Mouse (Mus musculus): ENCODE measurements around the gene Pik3cd. TPM values are rescaled to one million over a fixed set of nuclear protein-coding genes. Genes with fewer than 3 reads are reported as not detected.
A peak's percentile ranks its signal among the peaks of the same experiment; 100 is the strongest.

Gene Pik3cd
- total RNA-seq, 2 experiments from 2014 or later, result 28.1 to 37.1 TPM

DNA sequence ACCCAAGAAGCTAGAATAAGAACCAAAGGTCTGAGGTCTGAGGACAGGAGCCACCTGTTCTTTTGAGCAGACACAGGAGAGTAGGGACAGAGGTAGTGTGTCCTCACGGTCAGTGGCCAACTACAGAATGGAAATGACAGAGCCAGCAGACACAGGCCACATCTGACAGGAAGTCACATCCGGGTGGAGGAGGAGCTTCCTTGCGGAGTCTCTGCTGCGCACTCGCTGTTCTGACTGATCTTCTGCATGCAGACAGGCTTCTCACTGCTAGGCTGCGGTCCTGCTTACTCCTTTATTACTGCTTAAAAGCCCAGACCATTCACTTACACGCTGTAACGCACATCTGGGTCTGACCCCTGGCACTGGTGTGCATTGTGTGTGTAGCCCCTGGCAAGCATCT, 26.4 kb upstream of the Pik3cd start:
- DNase-seq (ENCODE audit: extremely low spot score in 1 of 2, low spot score in 2 of 2), result peak in 1 of 2 experiments; percentile 71

DNA sequence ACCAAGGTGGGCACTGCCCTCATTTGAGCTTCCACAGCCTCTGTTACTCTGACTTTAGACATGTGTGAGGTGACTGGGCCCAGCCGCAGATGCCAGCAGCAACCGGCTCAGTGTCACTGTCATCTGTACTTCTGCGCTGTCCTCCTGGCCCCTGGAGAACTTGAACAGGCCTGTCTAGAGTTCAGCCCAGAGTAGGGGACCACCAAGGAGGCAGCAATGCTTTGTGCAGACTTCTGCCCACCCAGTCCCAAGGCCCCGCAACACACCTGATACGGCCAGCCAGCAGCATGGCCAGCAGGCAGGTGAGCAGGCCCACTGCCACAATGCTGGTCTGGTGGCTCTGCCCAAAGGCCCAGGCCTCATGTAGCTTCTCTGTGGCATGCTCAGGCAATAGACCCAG, 25.3 kb upstream of the Pik3cd start:
- intact Hi-C loops (cut with DNase I), result no loop called here

More for the DNA sequence above, 26.4 kb upstream of the Pik3cd start:
- intact Hi-C loops (cut with DNase I), result no loop called here

DNA sequence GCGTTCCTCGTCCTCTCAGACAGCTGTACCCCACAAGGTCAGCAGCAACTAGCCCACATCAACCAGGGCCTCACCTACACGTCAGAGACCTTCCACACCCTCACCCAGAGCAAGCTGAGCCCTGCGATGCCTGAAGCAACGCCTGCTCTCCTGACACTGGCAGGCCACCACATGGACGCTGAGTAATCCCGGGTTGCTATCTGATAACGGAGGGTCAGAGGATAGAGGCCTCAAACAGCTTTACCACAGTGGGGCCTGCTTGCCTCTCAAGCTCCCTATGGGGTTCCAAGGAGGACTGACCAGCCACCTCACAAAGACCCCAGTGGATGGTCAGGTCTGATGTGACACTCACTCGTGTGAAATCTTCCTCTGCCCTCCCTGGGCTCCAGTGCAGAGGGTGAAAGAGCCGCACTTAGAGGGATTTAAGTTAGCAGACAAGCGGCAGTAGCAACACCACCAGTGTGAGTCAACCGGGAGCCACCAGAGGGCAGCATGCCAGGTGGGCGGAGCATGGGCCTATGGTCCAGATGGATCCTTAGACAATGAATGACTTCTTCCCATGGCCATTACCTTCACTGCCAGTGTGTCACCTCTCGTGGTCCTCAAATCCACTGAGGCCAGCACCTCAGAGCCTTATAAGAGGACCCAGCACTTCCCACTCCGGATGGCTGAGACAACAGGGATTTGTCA, 23.4 kb upstream of the Pik3cd start:
- intact Hi-C loops (cut with DNase I), result no loop called here
- peak in 1 of 2 experiments; percentile 91 for DNase-seq (ENCODE audit: extremely low spot score in 1 of 2, low spot score in 2 of 2)

More for the DNA sequence above, 25.3 kb upstream of the Pik3cd start:
- DNase-seq (ENCODE audit: extremely low spot score in 1 of 2, low spot score in 2 of 2), result no peak

DNA sequence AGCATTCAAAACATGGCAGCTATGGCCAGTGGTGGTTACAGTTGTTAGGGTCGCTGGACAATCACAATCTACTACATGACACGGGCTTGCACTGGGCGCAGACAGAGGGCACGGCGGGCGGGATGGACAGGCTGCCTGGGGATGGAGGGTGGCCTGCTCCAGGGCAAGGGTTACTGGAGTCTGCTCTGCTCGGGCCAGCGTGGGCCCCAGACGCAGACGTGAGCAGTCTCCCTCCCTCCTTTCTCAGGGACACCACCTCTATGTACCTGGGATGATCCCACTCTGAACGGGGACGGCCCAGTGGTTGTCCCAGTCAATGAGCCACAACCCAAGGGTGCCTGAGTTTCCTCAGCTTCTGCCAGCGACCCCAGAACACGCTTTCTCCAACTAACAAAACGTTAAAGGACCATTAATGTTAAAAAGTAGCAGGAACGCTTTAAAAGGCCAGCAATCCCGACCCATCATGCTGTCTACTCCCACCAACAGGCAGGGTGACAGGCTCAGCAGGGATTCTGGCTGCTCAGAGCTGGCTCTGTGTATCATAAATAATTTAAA, 22.6 kb upstream of the Pik3cd start:
- DNase-seq (ENCODE audit: extremely low spot score in 1 of 2, low spot score in 2 of 2), result no peak
- intact Hi-C loops (cut with DNase I), result no loop called here

DNA sequence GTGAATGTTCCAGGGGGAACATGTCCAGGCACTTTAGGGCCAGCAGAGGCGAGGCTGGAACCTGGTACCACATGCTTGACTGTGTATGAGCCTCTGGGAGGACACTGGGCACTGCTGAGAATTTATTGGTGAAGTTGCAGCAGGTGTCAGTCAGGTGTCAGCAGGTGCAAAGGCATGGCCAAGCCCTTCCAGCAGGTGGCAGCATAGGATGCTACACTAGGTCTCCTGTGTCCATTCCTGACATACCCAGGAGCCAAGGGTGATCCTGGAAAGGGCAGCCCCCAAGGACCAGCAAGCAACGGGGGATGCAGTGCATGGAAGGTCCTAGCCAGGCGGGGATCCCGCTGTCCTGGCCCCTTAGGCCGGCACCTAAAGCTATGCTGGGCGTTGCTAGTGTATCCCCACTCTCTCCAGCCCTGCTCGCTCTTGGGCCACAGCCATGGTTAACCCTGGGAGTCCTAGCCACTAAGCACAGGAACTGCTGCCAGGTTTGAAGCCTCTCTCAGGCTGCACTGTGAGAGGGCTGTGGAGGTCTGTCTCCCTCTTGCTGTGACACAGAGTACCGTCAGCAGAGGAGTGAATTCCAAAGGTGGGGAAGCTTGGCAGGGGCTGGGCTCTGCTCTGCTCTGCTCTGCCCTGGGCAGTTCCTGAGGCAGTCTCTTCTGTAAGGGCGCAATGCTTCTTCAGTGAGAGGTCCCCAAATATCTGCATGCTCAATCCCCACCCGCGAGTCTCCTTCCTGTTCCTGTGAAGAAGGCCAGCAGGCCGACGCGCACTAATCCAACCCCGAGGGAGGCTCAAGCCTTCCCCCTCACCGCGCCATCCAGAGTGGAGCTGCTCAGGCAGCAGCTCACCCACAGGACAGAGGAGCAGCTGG, 21.7 kb upstream of the Pik3cd start:
- DNase-seq (ENCODE audit: extremely low spot score in 1 of 2, low spot score in 2 of 2), result peak in 1 of 2 experiments; percentile 64
- intact Hi-C loops (cut with DNase I), result no loop called here

DNA sequence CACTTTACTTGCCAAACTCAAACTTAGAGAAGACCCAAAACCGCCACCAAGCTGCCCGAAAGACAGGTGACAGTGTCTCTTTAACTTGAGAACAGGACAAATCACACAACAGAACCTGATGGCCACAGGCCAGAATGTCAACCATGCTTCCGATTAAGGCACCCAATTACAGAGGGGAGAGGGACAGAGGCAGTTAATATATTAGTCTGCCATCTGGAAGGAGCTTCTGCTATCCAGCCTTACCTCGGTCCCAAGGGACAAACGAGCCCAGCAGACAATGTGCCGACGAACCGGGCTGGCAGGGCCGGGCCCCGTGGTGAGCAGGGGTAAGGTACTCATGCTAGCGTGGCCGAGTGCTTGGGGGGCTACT, 20.6 kb upstream of the Pik3cd start:
- DNase-seq (ENCODE audit: extremely low spot score in 1 of 2, low spot score in 2 of 2), result no peak
- intact Hi-C loops (cut with DNase I), result no loop called here

DNA sequence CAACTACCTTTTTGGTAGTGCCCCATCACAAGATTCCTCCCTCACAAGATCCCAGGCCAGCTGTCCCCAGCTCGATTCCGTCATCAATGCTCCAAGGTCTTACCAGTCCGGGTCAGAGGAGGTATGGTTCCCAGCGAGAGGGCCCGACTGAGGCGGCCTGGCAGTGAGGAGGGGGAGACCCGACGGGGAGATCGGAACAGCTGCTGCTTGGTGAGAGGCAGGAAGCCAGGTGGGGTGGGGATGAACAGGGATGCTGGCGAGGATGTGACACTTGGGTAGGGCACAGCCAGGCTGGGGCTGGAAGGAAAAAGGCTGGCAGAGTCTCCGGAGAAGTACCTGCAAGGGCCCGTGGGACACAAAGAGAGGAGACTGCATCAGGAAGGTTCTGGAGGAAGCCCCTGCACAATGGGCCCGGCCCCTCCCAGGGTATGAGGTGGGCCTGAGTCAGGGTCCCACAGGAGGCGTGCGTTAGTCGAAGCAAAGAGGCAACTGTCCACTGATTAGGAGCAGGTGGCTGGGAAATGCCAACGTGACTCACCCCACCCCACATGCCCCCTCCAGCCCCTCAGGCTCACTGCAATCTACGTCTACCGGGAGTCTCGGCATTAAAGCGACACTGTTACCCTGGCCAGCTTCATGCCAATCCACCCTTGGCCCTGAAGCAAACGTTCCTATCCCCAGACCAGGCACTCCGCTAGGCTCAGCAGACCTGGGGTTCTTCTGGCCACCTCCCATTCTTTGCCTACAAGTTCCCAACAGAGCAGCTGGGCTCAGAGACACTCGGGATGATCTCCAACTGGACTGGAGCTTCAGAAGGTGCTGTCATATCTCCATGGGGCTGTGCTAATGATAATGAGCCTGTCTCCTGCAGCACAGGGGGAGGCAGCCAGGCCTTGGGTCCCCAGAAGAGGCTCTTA, 20.0 kb upstream of the Pik3cd start:
- intact Hi-C loops (cut with DNase I), result no loop called here
- no peak for DNase-seq (ENCODE audit: extremely low spot score in 1 of 2, low spot score in 2 of 2)

DNA sequence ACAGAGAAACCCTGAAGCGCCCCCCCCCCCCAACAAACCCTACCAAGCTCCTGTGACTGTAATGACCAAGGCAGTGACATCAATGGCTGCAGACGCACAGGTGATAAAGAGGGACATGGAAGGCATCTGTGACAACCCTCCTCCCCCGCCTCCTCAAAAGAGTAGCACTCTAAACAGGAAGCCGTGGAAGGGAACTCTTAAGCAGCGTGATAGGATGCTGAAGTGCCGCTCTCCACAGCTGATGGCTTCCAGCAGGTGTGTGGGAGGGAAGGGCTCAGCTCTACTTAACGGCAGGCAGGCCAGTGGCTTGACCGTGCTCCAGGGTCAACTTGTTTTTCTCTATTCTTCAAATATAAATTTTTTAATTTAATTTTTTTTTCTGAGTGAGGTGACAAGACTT, 18.8 kb upstream of the Pik3cd start:
- intact Hi-C loops (cut with DNase I), result no loop called here

DNA sequence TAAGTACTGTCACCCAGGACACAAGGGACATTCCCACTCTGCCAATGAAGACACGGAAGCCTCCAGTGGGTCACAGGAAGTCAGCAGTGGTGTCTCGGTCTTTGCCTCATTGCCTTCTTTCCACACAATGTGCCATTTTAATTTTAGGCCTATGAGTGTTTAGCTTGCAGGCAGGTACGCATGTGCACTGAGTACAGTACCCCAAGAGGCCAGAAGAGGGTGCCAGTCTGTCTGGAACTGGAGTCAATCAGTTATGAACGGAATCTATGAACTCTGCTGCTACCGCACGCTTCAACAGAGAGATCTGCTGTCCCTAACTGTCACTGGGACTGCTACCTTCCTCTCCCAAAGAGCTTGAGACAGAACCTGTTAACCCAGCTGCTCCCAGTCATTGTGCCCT, 17.3 kb upstream of the Pik3cd start:
- intact Hi-C loops (cut with DNase I), result no loop called here
- peak in 1 of 2 experiments; percentile 63 for DNase-seq (ENCODE audit: extremely low spot score in 1 of 2, low spot score in 2 of 2)

More for the DNA sequence above, 18.8 kb upstream of the Pik3cd start:
- no peak for DNase-seq (ENCODE audit: extremely low spot score in 1 of 2, low spot score in 2 of 2)

DNA sequence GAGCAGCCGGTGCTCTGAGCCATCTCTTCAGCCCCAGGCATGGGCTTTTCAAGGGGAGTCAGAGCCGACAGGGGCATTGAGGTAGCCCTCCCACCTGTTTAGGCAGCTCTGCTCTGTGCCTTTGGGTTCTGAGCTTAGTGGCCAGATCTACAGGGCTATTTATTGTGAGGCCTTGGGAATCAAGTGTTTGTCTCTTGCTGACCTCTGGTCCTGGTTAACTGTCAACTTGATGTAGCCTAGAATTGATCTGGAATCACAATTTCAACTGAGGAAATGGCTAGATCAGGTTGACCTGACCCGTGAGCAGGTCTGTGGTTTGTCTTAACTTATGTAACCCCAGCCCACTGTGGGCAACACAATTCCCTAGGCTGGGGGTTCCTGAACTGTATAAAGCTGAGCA, 12.2 kb upstream of the Pik3cd start:
- intact Hi-C loops (cut with DNase I), result loop anchor here (5.0 kb wide), 1 partner anchor 62 kb away; no protein-coding TSS in a partner anchor
- DNase-seq (ENCODE audit: extremely low spot score in 1 of 2, low spot score in 2 of 2), result no peak

DNA sequence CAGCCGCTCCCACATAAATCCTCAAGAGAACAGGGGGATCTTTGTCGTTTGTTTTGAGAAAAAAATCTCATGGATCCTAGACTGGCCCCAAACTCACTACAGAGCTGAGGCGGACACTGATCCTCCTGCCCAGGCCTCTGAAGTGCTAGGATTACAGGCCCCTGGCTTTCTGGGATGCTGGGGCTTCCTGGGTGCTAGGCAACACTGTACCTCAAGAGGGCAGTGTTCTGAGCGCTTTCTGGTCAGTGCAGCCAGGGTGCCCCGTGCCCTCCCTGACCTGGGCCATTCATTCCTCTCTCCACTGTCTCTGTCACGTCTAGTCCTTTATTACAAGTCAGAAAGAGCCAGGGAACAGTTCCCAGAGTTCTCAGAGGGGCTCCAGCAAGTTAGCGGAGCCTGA, 9.6 kb upstream of the Pik3cd start:
- DNase-seq (ENCODE audit: extremely low spot score in 1 of 2, low spot score in 2 of 2), result no peak
- intact Hi-C loops (cut with DNase I), result loop anchor here (5.0 kb wide), 1 partner anchor 60 kb away; no protein-coding TSS in a partner anchor

DNA sequence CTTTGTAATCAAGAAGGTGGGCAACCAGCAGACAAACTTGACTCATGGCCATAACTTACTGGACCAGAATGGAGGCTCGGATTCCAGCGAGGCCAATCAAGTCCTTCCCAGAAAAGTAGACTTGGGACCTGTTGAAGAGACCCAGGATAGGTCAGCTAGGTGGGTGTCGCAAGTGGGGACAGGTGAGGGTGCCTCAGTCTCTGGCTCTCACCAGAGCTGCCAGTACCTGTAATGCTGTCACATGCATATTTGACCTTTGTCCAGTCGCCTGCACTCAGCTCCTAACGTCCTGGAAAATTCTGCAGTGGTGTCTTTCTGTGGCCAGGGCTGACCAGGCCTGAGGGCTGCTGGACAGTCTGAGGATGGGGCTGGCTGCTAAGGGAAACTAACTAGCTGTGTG, 9.1 kb upstream of the Pik3cd start:
- no peak for DNase-seq (ENCODE audit: extremely low spot score in 1 of 2, low spot score in 2 of 2)
- intact Hi-C loops (cut with DNase I), result loop anchor here (5.0 kb wide), 1 partner anchor 59 kb away; no protein-coding TSS in a partner anchor

DNA sequence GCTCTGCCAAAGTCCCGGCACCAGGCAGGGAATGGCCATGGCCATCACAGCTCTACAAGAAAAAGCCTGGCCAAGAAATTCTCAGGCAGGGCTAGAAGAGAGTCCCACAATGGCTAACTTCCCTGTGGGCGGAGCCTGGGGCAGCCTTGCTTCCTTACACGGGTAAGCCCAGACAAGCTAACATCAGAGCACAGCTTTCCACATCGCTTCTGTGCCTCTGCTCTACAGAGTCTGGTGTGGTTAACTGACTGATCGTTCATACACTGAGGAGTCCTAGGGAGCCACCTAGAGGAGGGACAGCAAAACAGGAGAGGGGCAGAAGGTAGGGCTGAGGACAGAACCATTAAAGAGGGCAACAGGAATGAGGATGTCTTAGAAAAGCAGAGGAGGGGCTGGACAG, 8.1 kb upstream of the Pik3cd start:
- intact Hi-C loops (cut with DNase I), result loop anchor here (5.0 kb wide), 1 partner anchor 58 kb away; no protein-coding TSS in a partner anchor
- peak; percentile 56 to 76 for DNase-seq (ENCODE audit: extremely low spot score in 1 of 2, low spot score in 2 of 2)

DNA sequence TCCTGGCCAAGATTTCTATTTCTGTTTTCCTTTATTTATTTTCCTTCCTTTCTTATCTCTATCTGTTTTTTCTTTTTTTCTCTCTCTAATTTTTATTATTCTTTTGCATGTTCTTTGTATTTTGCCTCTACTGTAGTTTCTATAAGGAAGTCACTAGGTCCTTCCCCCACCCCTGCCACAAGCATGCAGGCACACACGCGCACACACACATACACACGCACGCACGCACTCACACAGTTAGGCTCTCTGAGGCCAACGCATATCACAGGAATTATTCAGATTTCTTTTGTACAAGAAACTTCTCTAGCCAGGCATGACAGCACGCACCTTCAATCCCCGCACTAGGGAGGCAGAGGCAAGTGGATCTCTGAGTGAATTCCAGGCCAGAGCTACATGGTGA, 3.6 kb upstream of the Pik3cd start:
- no peak for DNase-seq (ENCODE audit: extremely low spot score in 1 of 2, low spot score in 2 of 2)
- intact Hi-C loops (cut with DNase I), result loop anchor here (10.0 kb wide), 1 partner anchor 161 kb away; no protein-coding TSS in a partner anchor

DNA sequence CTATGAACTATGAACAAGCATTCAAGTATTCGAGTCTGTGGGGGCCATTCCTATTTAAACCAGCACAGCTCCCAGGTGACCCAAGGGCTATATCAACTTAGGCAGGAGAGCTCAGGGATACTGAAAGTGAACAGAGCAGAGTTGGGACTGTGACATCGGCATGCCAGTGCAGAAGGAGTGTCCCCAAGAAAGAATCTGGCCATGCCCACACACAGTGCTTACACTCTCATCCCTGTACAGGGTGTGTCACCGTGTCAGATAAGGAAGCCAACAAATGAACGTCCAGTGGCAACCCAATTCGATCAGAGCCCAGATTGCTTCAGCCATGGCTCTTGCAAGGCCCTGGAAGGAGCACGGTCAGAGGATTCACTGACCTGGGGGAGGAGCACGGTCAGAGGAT, 2.9 kb upstream of the Pik3cd start:
- intact Hi-C loops (cut with DNase I), result loop anchor here (10.0 kb wide), 1 partner anchor 160 kb away; no protein-coding TSS in a partner anchor
- DNase-seq (ENCODE audit: extremely low spot score in 1 of 2, low spot score in 2 of 2), result no peak

DNA sequence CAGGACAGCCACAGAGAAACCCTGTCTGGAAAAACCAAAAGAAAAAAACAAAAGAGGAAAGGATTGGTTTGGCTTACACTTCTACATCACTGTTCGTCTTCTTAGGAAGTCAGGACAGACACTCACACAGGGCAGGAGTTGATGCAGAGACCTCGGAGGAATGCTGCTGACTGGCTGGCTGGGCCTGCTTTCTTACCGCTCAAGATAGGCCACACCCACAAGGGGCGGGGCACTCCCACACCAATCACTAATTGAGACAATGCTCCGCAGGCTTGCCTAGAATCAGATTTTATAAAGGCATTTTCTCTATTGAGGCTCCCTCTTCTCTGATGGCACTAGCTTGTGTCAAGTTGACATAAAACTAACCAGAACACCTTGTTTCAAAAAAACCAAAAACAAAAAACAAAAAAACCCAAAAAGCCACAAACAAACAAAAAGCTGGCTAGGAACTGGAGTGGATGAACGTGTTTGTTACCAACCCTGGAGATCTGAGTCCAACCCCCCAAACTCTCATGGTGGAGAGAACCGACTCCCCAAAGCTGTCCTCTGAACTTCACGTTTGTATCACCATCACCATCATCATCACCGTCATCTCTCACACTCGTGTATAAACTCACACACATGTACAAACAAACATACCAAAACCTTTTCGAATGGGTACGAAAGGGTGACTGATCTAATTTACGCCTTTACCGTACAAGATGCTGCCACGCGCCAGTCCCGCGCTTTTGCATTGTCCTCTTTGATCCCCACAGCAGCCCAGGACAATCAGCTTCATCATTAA, 753 bp downstream of the Pik3cd start:
- peak; percentile 27 to 79 for DNase-seq (ENCODE audit: extremely low spot score in 1 of 2, low spot score in 2 of 2)
- intact Hi-C loops (cut with DNase I), result loop anchor here (10.0 kb wide), 1 partner anchor 157 kb away; no protein-coding TSS in a partner anchor

DNA sequence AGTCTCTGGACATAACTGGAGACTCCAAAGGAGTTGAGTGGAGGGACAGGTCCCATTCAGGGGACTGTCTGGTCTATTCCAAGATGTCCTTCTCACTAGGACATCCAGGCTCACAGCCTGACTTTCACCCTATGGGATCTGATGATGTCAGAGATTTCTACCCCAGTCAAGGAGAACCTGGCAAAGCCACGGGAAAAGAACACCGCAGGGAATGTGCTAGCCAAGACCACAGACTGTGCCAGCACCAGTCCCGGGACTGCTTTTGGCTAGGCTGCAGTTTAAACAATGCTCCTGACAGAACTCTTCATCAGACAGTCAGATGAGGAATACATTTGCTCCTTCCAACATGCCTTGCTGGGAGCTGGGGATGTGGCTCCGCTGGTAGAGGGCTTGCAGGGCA, 2.4 kb downstream of the Pik3cd start:
- intact Hi-C loops (cut with DNase I), result loop anchor here (10.0 kb wide), 1 partner anchor 155 kb away; no protein-coding TSS in a partner anchor
- DNase-seq (ENCODE audit: extremely low spot score in 1 of 2, low spot score in 2 of 2), result no peak

Data from left cerebral cortex, postnatal 10 days (tissue).